Mouse (Mus musculus) limb, embryonic 10.5 days (tissue): ENCODE data around the gene St6galnac3. TPM values are rescaled to one million over a fixed set of nuclear protein-coding genes. Genes with fewer than 3 reads are reported as not detected.

Experiments
- DNase-seq: peaks from one replicate; pipeline ENCODE4 v3.0.0-alpha.2; 2017; ENCODE audit warnings: low spot score
- H3K27ac ChIP-seq: fragments of 300-500 bp; sonication (generic); 2 replicates; pipeline ENCODE4 v1.5.1; 2016; ENCODE audit warnings: mild to moderate bottlenecking
- H3K27me3 ChIP-seq: fragments of 300-500 bp; sonication (generic); 2 replicates; pipeline ENCODE4 v1.6.1; 2016; ENCODE audit warnings: low read depth, mild to moderate bottlenecking; ENCODE audit not compliant: poor library complexity, severe bottlenecking
- H3K36me3 ChIP-seq: fragments of 300-500 bp; sonication (generic); 2 replicates; pipeline ENCODE4 v1.6.1; 2016; ENCODE audit warnings: mild to moderate bottlenecking, moderate library complexity
- H3K4me1 ChIP-seq: fragments of 300-500 bp; sonication (generic); 2 replicates; pipeline ENCODE4 v1.6.1; 2016
- H3K4me3 ChIP-seq: fragments of 300-500 bp; sonication (generic); 2 replicates; pipeline ENCODE4 v1.5.1; 2016; ENCODE audit warnings: mild to moderate bottlenecking, moderate library complexity
- H3K9me3 ChIP-seq: fragments of 300-500 bp; sonication (generic); replicated peaks from 2 replicates; pipeline ENCODE4 v1.6.1; 2016; ENCODE audit warnings: mild to moderate bottlenecking
- WGBS: fragments of 180-500 bp; shearing (Covaris S2); methylation state at CpG from one replicate; pipeline ENCODE4 v1.1.7; 2016; 5-methylcytosine and 5-hydroxymethylcytosine counted together
- polyA plus RNA-seq: library from polyadenylated mRNA; unstranded; fragments of >200 nt; fragmentation: Nextera tagmentation; extraction: Ambion mirVana; gene quantifications from 2 replicates; pipeline ENCODE4 v1.2.1, GENCODE M21; 2016

St6galnac3 gene
- polyA plus RNA-seq, 1 experiment from 2014 or later: 53.3 TPM

DNA sequence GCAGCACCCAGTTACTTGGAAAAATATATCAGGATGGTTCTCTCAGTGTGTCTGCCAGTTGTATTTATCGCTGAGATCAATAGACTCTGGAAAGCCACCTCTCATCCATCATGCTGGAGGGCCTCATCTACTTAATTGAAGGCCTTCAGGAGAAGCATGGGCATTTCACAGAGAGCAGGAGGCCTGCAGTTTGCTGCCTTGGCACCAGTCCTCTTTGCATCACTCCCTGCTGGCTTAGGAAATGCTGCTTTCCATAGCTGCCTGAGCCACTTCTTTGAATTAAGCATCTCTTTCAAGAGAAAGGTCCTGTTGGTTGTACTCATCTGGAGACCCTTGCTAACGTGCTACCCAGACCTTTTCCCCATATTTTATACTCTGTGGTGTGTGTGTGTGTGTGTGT is 536.8 kb downstream of the St6galnac3 start:
- DNase-seq: no peak
- Histone ChIP-seq H3K4me1 (no peaks in the 10 kb centered on the region), H3K27me3 (no peaks in the 10 kb centered on the region), H3K9me3 (no peaks in the 10 kb centered on the region), H3K27ac (no peak overlapping the region), H3K4me3 (no peak overlapping the region), H3K36me3 (no peaks in the 10 kb centered on the region)
- WGBS: 59% methylated on average over 2 of the region's 2 CpGs

DNA sequence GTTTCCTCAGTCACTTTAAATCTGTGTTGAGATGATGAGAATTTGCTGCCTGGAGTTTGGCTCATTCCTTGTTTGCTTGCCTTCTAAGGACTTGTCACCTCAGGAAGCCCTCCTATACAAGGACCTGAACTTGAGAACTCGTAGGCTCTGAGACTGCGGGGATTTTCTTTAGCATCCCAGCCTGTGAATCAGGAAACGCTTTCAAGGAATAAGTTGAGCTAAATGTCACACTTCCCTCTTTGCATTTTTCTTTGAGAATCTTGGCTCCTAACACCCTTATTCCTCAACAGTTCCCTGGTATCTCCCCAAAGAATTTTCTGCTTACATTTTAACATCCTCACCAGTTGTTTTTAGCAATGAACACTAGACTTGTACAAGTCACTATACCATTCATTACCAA is 539.9 kb downstream of the St6galnac3 start:
- WGBS: 76% methylated on average over 3 of the region's 3 CpGs

DNA sequence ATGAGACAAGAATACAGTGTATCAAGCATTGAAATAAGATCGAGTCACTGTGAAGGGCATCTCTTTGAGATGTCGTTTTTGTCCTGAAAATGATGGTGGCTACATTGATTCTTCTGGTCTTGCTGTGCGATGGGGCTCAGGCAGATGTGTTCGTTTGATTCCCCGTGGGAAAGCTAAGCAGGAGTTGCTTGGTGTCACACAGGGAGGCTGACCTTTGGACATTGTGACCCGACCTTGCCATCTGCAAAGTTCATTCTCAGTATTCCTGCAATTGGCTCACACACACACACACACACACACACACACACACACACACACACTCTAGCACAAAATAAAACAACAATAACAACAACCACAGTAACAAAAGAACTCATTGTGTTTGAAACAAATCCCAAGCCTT is 543.7 kb downstream of the St6galnac3 start:
- no peak for DNase-seq
- Histone ChIP-seq H3K36me3 (no peaks in the 10 kb centered on the region), H3K9me3 (no peaks in the 10 kb centered on the region), H3K4me3 (no peak overlapping the region), H3K4me1 (peaks cover 10% of the 10 kb centered on the region), H3K27ac (no peak overlapping the region), H3K27me3 (no peaks in the 10 kb centered on the region)
- WGBS: 26% methylated on average over 6 of the region's 6 CpGs

More for the DNA sequence above, 539.9 kb downstream of the St6galnac3 start:
- Histone ChIP-seq H3K36me3 (no peaks in the 10 kb centered on the region), H3K27ac (no peak overlapping the region), H3K4me3 (no peak overlapping the region), H3K4me1 (peaks cover 10% of the 10 kb centered on the region), H3K9me3 (no peaks in the 10 kb centered on the region), H3K27me3 (no peaks in the 10 kb centered on the region)
- DNase-seq: no peak

DNA sequence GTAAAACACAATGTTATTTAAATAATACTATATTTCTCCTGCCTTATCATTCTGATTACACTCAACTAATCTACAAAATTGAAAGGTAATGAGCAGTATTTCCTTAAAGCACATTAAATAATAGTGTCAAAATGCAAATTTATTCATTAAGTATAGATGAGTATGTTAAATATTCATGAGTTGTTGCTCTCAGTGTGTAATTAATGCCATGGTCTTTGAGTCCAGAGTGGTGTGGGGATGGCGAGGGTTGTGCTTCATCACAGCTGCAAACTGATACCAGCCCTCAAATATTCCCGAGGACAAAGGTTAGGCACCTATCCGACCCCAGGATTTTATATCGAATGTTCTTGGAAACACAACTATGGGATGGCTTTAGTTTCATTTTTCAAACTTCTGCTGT is 548.2 kb downstream of the St6galnac3 start:
- H3K27me3 ChIP-seq: no peaks in the 10 kb centered on the region
- H3K36me3 ChIP-seq: no peaks in the 10 kb centered on the region
- H3K4me3 ChIP-seq: no peak overlapping the region
- no peak overlapping the region for H3K27ac ChIP-seq
- H3K4me1 ChIP-seq: peaks cover 10% of the 10 kb centered on the region
- no peaks in the 10 kb centered on the region for H3K9me3 ChIP-seq
- 81% methylated on average over 4 of the region's 4 CpGs for WGBS
- DNase-seq: no peak

DNA sequence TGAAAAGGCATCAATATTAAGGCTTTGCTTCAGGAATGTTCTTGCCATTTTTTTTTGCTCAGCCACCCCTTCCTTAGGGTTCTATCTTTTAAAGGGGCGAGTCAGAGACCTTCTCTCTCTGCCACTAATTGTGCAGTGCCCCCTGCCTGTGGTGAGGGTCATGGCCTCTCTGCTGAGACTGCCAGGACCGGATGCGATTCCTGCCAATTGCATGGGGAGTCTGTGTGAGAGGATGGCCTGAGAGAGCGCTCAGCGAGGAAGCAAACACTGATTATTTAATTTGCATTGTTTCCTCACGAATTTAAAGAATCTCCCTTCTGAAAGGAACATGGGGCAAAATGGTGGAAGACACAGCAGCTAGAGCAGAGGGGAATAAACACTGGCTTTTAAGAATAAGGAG is 548.6 kb downstream of the St6galnac3 start:
- Histone ChIP-seq H3K27me3 (no peaks in the 10 kb centered on the region), H3K27ac (no peak overlapping the region), H3K36me3 (no peaks in the 10 kb centered on the region), H3K4me3 (no peak overlapping the region), H3K9me3 (no peaks in the 10 kb centered on the region), H3K4me1 (peaks cover 9% of the 10 kb centered on the region)
- 66% methylated on average over 6 of the region's 6 CpGs for WGBS
- no peak for DNase-seq

DNA sequence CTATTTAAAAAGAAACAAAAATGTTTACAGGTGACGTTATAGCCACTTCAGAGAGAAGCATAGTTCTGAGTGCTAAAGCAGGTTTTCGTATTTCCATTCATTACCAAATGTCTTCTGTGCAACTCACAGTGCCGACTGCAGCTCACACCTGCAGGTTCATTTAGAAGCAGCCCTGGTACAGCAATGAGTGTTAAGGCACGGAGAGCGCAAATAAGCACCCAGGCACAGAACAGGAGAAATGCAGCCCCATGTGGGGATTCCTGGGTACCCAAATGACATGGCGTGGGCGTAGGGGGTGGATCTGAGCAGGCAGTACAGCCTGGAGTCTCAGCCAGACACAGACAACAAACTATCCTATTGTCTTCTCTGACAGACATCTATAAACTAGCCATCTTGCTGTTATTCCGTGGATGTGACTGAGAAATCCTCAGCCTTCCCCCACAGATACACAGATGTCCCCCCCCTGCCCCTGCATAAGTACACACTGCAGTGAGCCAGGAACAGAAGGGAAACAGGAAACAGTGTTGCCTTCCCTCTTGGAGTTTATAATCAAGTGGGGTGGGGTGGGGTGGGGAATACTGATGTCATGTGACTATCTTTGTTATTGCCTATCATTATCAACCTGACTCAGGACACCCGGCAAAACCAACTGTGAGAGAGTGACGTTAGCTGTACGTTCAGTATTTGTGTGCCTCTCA is 550.5 kb downstream of the St6galnac3 start:
- no peaks in the 10 kb centered on the region for H3K27me3 ChIP-seq
- DNase-seq: no peak
- H3K4me1 ChIP-seq: no peaks in the 10 kb centered on the region
- H3K9me3 ChIP-seq: no peaks in the 10 kb centered on the region
- H3K4me3 ChIP-seq: no peak overlapping the region
- H3K27ac ChIP-seq: no peak overlapping the region
- no peaks in the 10 kb centered on the region for H3K36me3 ChIP-seq
- WGBS: 85% methylated on average over 11 of the region's 11 CpGs

DNA sequence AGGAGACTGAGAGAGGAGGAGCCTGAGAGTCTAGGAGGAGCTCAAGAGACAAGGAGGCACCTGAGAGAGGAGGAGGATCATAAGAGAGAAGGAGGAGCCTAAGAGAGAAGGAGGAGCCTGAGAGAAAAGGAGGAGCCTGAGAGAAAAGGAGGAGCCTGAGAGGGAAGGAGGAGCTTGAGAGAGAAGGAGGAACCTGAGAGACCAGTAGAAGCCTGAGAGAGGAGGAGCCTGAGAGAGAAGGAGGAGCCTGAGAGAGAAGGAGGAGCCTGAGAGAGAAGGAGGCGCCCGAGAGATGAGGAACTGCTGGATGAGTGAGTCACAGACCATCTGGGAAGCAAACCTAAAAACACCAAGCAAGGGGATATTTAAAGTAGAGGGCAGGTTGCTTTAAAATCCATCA is 551.4 kb downstream of the St6galnac3 start:
- Histone ChIP-seq H3K36me3 (no peaks in the 10 kb centered on the region), H3K27ac (no peak overlapping the region), H3K27me3 (no peaks in the 10 kb centered on the region), H3K4me1 (no peaks in the 10 kb centered on the region), H3K9me3 (no peaks in the 10 kb centered on the region), H3K4me3 (no peak overlapping the region)
- 83% methylated on average over 2 of the region's 2 CpGs for WGBS
- DNase-seq: no peak

DNA sequence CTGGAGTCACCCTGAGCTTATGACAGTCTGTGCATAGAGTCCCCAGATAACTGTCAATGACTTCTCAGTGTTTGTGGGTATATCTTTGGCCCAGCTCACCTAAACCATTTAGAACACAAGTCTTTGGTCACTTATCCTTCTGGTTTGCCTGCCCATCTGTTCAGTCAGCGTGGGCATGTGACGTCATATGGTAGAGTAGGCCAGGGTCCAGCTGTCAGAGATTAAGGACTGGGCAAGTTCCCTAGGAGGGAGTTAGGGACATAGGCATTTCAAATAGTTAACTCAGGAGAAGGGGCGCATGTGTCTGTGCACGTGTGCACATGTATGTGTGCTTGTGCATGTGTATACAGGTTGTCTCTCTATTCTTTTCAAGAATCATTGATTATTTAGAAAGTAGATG is 554.8 kb downstream of the St6galnac3 start:
- Histone ChIP-seq H3K36me3 (no peaks in the 10 kb centered on the region), H3K27ac (no peak overlapping the region), H3K4me3 (no peak overlapping the region), H3K4me1 (peaks cover 18% of the 10 kb centered on the region), H3K27me3 (no peaks in the 10 kb centered on the region), H3K9me3 (no peaks in the 10 kb centered on the region)
- DNase-seq: no peak
- 94% methylated on average over 4 of the region's 4 CpGs for WGBS

DNA sequence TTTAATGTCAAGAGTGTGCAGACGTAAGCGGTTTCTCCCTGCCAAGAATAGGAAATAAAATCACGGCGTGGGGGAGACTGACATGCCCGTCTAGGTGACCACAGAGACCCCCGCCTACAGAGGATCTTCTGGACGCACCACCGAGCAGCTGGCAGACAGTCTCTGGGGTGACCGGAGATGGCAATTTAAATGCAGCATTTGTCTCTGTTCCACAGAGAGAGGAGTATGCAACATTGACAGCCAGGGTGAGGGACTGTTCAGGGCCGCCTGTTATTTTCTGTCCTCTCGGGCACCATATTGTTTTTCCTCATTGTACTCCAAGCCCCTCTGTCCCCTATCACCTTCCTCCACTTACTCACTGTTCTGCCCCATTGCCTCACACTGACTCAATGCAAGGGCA is 555.2 kb downstream of the St6galnac3 start:
- DNase-seq: no peak
- 91% methylated on average over 11 of the region's 11 CpGs for WGBS
- Histone ChIP-seq H3K4me3 (no peak overlapping the region), H3K4me1 (peaks cover 18% of the 10 kb centered on the region), H3K9me3 (no peaks in the 10 kb centered on the region), H3K36me3 (no peaks in the 10 kb centered on the region), H3K27ac (no peak overlapping the region), H3K27me3 (no peaks in the 10 kb centered on the region)

DNA sequence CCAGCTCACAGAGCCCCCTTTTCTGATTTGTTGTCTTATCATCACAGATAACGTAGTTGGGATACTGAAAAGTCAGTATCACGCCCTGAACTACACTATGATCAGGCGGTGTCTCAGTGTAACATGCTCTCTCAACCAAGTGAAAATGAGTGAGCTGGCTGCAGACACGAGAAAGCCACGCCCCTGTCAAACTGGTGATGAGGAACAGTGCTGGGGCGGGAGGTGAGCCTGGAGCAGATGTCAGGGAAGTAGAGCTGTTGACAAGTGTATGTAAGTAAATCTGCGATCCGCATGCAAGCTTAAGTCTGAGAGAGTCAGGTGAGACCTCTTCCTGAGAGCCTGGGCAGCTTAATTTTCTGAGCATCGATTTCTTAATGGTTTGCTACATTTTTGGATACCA is 563.3 kb downstream of the St6galnac3 start:
- no peaks in the 10 kb centered on the region for H3K9me3 ChIP-seq
- DNase-seq: no peak
- 48% methylated on average over 9 of the region's 9 CpGs for WGBS
- H3K4me3 ChIP-seq: no peak overlapping the region
- no peaks in the 10 kb centered on the region for H3K36me3 ChIP-seq
- no peak overlapping the region for H3K27ac ChIP-seq
- no peaks in the 10 kb centered on the region for H3K27me3 ChIP-seq
- H3K4me1 ChIP-seq: peaks cover 35% of the 10 kb centered on the region

DNA sequence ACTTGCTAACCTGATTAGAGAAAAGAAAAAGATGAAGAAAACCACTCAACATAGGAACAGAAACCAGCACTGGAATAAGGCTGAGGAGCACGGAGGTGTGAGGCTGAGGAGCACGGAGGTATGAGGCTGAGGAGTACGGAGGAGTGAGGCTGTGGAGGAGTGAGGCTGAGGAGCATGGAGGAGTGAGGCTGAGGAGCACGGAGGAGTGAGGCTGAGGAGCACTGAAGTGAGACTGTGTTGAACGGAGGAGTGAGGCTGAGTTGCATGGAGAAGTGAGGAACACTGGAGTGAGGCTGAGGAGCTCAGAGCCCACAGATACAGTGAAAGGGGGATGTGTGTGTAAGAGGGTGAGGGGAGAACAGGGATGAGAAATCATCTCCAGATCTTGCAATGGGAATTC is 564.3 kb downstream of the St6galnac3 start:
- no peak for DNase-seq
- Histone ChIP-seq H3K36me3 (no peaks in the 10 kb centered on the region), H3K27me3 (no peaks in the 10 kb centered on the region), H3K4me3 (no peak overlapping the region), H3K4me1 (peaks cover 27% of the 10 kb centered on the region), H3K9me3 (no peaks in the 10 kb centered on the region), H3K27ac (no peak overlapping the region)
- WGBS: 90% methylated on average over 5 of the region's 5 CpGs

DNA sequence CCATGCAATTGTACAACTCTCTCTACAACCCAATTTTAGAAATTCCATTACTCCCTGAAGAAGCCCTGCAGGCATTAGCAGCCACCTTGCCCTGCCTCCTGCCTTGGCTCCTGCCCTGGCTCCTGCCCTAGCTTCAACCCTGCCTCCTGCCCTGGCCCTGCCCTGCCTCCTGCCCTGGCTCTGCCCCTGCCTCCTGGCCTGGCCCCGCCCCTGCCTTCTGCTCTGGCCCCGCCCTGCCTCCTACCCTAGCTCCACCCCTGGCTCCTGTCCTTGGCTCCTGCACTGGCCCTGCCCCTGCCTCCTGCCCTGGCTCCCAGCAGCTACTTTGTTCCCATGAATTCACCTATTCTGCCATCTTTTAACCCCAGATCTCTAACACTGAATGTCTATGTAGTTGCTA is 576.1 kb downstream of the St6galnac3 start:
- no peak overlapping the region for H3K27ac ChIP-seq
- no peaks in the 10 kb centered on the region for H3K27me3 ChIP-seq
- H3K4me3 ChIP-seq: no peak overlapping the region
- 7% methylated on average over 2 of the region's 2 CpGs for WGBS
- peak; percentile 36 for DNase-seq
- no peaks in the 10 kb centered on the region for H3K9me3 ChIP-seq
- H3K36me3 ChIP-seq: no peaks in the 10 kb centered on the region
- peaks cover 6% of the 10 kb centered on the region for H3K4me1 ChIP-seq
